Mouse (Mus musculus): ENCODE results near the gene Ostf1. TPM values are rescaled to one million over a fixed set of nuclear protein-coding genes. Genes with fewer than 3 reads are reported as not detected.

Ostf1 gene
- polyA plus RNA-seq, 1 experiment, result 6.2 TPM

- Histone ChIP-seq H3K27ac (ENCODE audit: control insufficient read depth, insufficient read depth, low read depth, low read length) (no peak overlapping the region), H3K4me3 (ENCODE audit: control insufficient read depth, low read depth, low read length) (no peak overlapping the region), H3K36me3 (ENCODE audit: control insufficient read depth, insufficient read depth, low read length) (no peaks in the 10 kb centered on the region), H3K4me1 (ENCODE audit: control insufficient read depth, insufficient read depth, low read length) (no peaks in the 10 kb centered on the region), H3K27me3 (ENCODE audit: control insufficient read depth, insufficient read depth, low read length) (no peaks in the 10 kb centered on the region)
- TF ChIP-seq CTCF (IDR thresholded peaks at IDR 0.05; ENCODE audit: control insufficient read depth, insufficient read depth, insufficient replicate concordance, low read depth, low read length), result no peak
- no peak for TF ChIP-seq POLR2A (IDR thresholded peaks at IDR 0.05; ENCODE audit: control insufficient read depth, low read depth, low read length)
Measured at GRCm38 (mm10) chr19:18555645-18556044, 76.0 kb downstream of the Ostf1 start.

DNA sequence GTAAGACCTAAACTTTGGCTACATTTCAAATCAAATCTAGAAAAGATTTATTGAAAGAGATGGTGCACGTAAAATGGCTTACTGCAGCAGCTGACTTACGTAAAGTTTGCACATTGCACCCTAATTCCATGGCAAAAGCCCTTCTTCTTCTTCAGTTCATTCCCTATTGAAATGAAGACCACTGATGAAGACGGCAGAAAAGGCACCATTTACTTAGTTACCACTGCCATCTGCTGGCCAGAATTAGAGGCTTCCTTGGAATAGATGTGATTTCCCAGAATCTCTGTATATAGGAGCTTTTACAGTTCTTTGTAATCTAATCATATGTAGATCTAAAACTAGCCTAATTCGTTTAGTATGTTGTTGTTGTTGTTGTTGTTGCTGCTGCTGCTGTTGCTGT is 83.0 kb downstream of the Ostf1 start:
- Histone ChIP-seq H3K27me3 (ENCODE audit: control insufficient read depth, insufficient read depth, low read length) (no peaks in the 10 kb centered on the region), H3K27ac (ENCODE audit: control insufficient read depth, insufficient read depth, low read depth, low read length) (no peak overlapping the region), H3K36me3 (ENCODE audit: control insufficient read depth, insufficient read depth, low read length) (no peaks in the 10 kb centered on the region), H3K4me3 (ENCODE audit: control insufficient read depth, low read depth, low read length) (no peak overlapping the region), H3K4me1 (ENCODE audit: control insufficient read depth, insufficient read depth, low read length) (no peaks in the 10 kb centered on the region)
- TF ChIP-seq POLR2A (IDR thresholded peaks at IDR 0.05; ENCODE audit: control insufficient read depth, low read depth, low read length) (no peak), CTCF (IDR thresholded peaks at IDR 0.05; ENCODE audit: control insufficient read depth, insufficient read depth, insufficient replicate concordance, low read depth, low read length) (no peak)

Other genes starting within 250 kb of the Ostf1 start
- gene Nmrk1, start 127 bp upstream of the Ostf1 start, polyA plus RNA-seq (2012; rRNA removed), result 7.3 and 7.6 TPM in 2 replicates
- gene Carnmt1, start 38.9 kb upstream of the Ostf1 start, polyA plus RNA-seq (2012; rRNA removed), result 10.1 and 11.6 TPM in 2 replicates
- gene D030056L22Rik, start 81.4 kb upstream of the Ostf1 start, polyA plus RNA-seq (2012; rRNA removed), result 32.2 and 38.2 TPM in 2 replicates
- 8.8 and 9.0 TPM in 2 replicates for gene Trpm6, start 118.2 kb upstream of the Ostf1 start, polyA plus RNA-seq (2012; rRNA removed)

Data from testis, adult 2 months (tissue).